Mouse (Mus musculus): ENCODE data around the gene Map3k4. TPM values are rescaled to one million over a fixed set of nuclear protein-coding genes. Genes with fewer than 3 reads are reported as not detected.

The Map3k4 gene
- total and polyA plus RNA-seq, 3 experiments = 12.7 to 22.6 (median 20.9) TPM

DNA sequence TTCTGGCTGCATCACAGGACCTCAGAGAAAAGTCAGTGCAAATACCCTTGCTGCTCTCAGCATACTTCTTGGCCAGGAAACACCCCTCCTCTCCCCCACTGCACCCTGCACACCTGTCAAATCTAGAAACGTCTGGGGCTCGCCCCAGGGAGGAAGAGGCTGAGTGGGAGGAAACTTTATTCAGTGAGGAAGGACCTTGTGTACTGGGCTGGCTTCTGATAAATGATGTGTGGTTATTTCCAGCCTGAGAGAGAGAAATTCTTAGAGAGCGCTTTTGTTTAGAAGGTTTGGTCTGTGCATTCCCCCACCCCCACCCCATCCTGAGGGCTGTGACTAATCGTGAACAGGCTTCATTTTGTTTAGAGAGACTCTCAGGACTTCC, 112.9 kb downstream of the Map3k4 start (continued):
- peak; percentile 63; the same call in 1 of the 2 replicates for TF ChIP-seq JUND (conservative IDR thresholded peaks at IDR 0.05; ENCODE audit: low read depth, low read length)
- peak; percentile 3 for TF ChIP-seq RAD21 (IDR thresholded peaks at IDR 0.05; ENCODE audit: low read depth, low read length)
- TF ChIP-seq PAX5 (IDR thresholded peaks at IDR 0.05; ENCODE audit: low read length) = no peak
- peak; percentile 91 for TF ChIP-seq IRF4 (IDR thresholded peaks at IDR 0.05; ENCODE audit: low read depth, low read length)
- TF ChIP-seq SIN3A (IDR thresholded peaks at IDR 0.05; ENCODE audit: low read length) = peak; percentile 88
- TF ChIP-seq POLR2A (IDR thresholded peaks at IDR 0.05; ENCODE audit: low read depth, low read length) = peak; percentile 35; the same call in 1 of the 2 replicates
- TF ChIP-seq POLR2AphosphoS2 (IDR thresholded peaks at IDR 0.05; ENCODE audit: low read depth, low read length) = 0 out of 2 replicates have a peak, but pooled peaks have one; percentile 53
- TF ChIP-seq RCOR1 (conservative IDR thresholded peaks at IDR 0.05; ENCODE audit: low read depth, low read length) = peak; percentile 86
- TF ChIP-seq MAFK (IDR thresholded peaks at IDR 0.05; ENCODE audit: insufficient replicate concordance, low read length) = peak; percentile 68; the same call in 1 of the 2 replicates
- 0 out of 2 replicates have a peak, but pooled peaks have one; percentile 49 for TF ChIP-seq UBTF (IDR thresholded peaks at IDR 0.05; ENCODE audit: low read depth, low read length)
- peak; percentile 61 for TF ChIP-seq JUN (IDR thresholded peaks at IDR 0.05; ENCODE audit: insufficient read depth, low read depth, low read length)
- TF ChIP-seq ZKSCAN1 (IDR thresholded peaks at IDR 0.05; ENCODE audit: borderline replicate concordance, low read depth, low read length) = no peak
- TF ChIP-seq MAZ (IDR thresholded peaks at IDR 0.05; ENCODE audit: low read depth, low read length) = peak; percentile 94
- TF ChIP-seq EP300 (IDR thresholded peaks at IDR 0.05; ENCODE audit: low read length) = peak; percentile 84
- no peak for TF ChIP-seq USF2 (conservative IDR thresholded peaks at IDR 0.05; ENCODE audit: low read depth, low read length)
- TF ChIP-seq SMC3 (IDR thresholded peaks at IDR 0.05; ENCODE audit: low read depth, low read length) = peak; percentile 16; the same call in 1 of the 2 replicates
- no peak for TF ChIP-seq GABPA (IDR thresholded peaks at IDR 0.05; ENCODE audit: insufficient replicate concordance, low read depth, low read length)
- 0 out of 2 replicates have a peak, but pooled peaks have one; percentile 45 for TF ChIP-seq ZMIZ1 (IDR thresholded peaks at IDR 0.05; ENCODE audit: low read depth, low read length)
- no peak for TF ChIP-seq CTCF (conservative IDR thresholded peaks at IDR 0.05 in 1 of 2, IDR thresholded peaks at IDR 0.05 in 1 of 2; ENCODE audit: low read depth in 2 of 2, low read length in 2 of 2)
- peak; percentile 85 for TF ChIP-seq BHLHE40 (IDR thresholded peaks at IDR 0.05; ENCODE audit: low read depth, low read length)

- Histone ChIP-seq H3K4me2 (ENCODE audit: insufficient read depth, low read depth, poor library complexity, severe bottlenecking) (peak overlapping the region; percentile 63; the same call in 1 of the 2 replicates), H3K4me3 (replicated peaks in 1 of 3; ENCODE audit: low read depth in 2 of 3, low read length in 2 of 3, poor library complexity in 1 of 3) (peak overlapping the region in 1 of 3 experiments; percentile 2)
Observed at GRCm38 (mm10) chr17:12205015-12205693, 113.4 kb downstream of the Map3k4 start.

More at GRCm38 (mm10) chr17:12205015-12205693, 113.4 kb downstream of the Map3k4 start:
- in situ Hi-C loops (cut with MboI; ENCODE audit: low pct_ligation_motif_present, low pct_unique_long_range_greater_than_20kb, low sequenced_read_pairs) (no loop called here), dilution Hi-C loops (cut with MboI; ENCODE audit: extremely low pct_ligation_motif_present, extremely low pct_unique_long_range_greater_than_20kb, low sequenced_read_pairs) (no loop called here)
- peak; percentile 30; the same call in 1 of the 2 replicates for TF ChIP-seq POLR2A (IDR thresholded peaks at IDR 0.05; ENCODE audit: low read depth, low read length)
- peak; percentile 32; the same call in 1 of the 2 replicates for TF ChIP-seq MEF2A (IDR thresholded peaks at IDR 0.05; ENCODE audit: borderline replicate concordance, low read depth, low read length)
- no peak for TF ChIP-seq MAX (IDR thresholded peaks at IDR 0.05; ENCODE audit: low read length)
- Histone ChIP-seq H3K27ac (ENCODE audit: insufficient read depth, low read depth) (peak overlapping the region; percentile 84), H3K9ac (ENCODE audit: insufficient read depth, low read depth) (no peak overlapping the region), H3K36me3 (replicated peaks in 1 of 2; ENCODE audit: control insufficient read depth in 1 of 2, insufficient read depth in 1 of 2, low read length in 1 of 2) (peaks cover 14 to 63% of the 10 kb centered on the region in 2 experiments), H3K9me3 (replicated peaks; ENCODE audit: low read length) (no peaks in the 10 kb centered on the region), H3K27me3 (replicated peaks) (no peaks in the 10 kb centered on the region), H3K79me2 (replicated peaks; ENCODE audit: control insufficient read depth, extremely low read depth, insufficient read depth, poor library complexity, severe bottlenecking) (peaks cover 2% of the 10 kb centered on the region), H3K4me1 (ENCODE audit: control insufficient read depth in 1 of 2, insufficient read depth in 2 of 2) (peaks cover 60 to 99% of the 10 kb centered on the region in 2 experiments)
- no peak for DNase-seq (ENCODE audit: extremely low read depth)
